Mouse (Mus musculus) T-helper 17 cell (primary cell): ENCODE data around the gene Zfp954.

Experiments
- in situ Hi-C, 2 experiments: fragments of 300-600 bp; cut with MboI, MseI; formaldehyde crosslinking; loops; 1 replicate in 1 of 2; 2 replicates in 1 of 2; pipeline ENCODE4 v1.15.1; 2025; ENCODE audit warnings: high pct_unique_total_duplicates in 2 of 2

The Zfp954 gene

DNA sequence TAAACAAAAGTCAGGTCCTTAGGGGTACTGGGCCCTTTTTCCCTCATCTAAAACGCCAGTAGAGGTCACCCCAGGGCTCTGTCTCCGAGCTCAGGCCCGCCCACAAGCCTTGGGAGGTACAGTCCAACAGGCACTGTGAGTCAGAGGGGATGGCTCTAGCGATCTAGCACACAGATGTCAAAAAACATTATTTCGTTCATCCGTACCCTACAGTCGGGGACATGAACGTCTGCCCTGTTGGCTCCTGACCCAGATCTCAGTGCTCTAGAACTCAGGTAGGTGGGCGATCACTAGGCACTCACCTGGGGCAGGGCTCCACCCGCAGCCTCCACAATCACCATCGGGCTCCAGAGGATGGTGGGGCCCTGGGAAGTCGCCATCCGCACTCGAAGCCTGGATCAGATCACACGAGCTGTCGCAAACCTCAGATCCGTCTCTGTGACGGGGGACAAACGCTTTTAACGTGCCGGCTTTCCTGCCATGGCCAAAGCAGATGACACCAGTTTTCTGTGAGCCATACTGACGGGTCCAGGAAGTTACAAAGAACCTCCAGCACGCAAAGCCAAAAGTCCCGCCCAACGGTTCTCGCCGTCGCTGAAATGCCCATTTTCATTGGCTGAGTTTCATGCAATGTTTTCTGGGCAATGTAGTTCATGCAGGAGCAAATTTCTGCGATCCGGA is at the start of gene Zfp954:
Zfp954 (minus strand) TSS at position 568 of the 681 bp plus-strand sequence.
- in situ Hi-C loops: loop anchor here in 1 of 2 experiments (25.0 kb wide), 1 partner anchor 784 kb away; the partner anchor contains the start of genes Gm3854 and Zfp583

DNA sequence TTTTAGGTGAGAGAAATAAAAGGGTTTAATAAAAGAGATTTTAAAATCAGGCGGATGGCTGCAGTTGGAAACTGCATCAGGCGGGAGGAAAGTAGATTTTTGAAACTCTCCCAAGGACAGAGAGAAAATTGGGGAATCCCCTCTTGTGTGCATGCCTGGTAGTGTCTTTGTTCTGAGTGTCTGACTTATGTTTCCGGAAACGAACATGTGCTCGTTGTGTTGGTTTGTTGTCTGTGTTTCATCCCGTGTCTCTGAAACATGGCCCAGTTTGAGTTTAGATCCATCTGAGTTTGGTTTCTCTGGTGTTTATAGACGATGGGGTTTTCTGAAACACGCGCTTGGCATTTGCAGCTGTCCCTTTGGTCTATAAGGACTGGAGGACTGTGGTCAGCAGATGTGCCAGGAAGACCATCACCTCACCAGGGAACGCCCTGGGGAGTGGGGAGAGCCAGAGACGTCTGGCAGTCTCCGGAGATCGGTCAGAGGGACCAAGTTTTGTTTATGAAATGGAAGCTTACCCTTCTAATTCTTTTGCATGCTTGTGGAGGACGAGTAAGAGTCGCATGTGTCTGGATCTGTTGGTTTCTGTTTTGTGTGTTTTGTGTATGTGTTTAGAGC is 24.8 kb upstream of the Zfp954 start:
- in situ Hi-C loops: loop anchor here in 1 of 2 experiments (25.0 kb wide), 1 partner anchor 1009 kb away; no protein-coding TSS in a partner anchor

DNA sequence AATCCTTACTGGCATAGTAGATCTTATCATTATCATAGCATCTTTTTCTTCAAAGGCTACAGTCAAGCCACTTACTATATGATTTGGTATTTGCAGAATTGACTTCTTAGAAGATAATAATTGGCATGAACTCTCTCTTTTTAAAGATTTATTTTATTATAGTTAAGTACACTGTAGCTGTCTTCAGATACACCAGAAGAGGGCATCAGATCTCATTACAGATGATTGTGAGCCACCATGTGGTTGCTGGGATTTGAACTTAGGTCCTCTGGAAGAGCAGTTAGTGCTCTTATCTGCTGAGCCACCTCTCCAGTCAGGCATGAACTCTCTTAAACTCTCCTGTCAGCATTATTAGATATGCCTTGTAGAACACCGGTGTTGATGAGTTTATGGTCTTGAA is 22.9 kb upstream of the Zfp954 start:
- in situ Hi-C loops: loop anchor here in 1 of 2 experiments (25.0 kb wide), 1 partner anchor 1007 kb away; no protein-coding TSS in a partner anchor

DNA sequence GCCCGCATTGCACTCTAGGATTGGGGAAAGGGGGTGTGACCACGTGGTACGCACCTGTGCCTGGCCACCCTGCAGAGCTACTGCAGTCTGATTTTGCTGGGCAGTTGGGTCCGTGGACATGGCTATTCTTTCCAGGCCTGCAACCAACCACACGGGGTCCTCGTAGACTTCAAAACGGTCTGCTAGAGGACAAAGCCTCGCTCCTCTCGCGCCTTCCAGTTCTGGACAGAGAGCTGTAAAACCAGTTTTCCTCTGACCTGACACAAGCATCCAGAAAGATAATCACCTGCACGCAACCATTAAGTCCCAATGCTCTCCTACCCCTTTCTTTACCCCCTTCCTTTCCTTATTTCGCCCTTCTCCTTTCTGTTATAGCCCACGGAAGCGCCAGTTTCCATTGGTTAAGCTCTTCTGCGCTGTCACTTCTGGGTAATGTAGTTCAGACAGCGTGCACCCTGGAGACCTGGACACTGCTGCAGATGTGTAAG is 15.1 kb upstream of the Zfp954 start, which contains the start of gene Zfp773:
Zfp773 (minus strand) TSS at position 377 of the 488 bp plus-strand sequence.
- in situ Hi-C loops: loop anchor here in 1 of 2 experiments (25.0 kb wide), 1 partner anchor 999 kb away; no protein-coding TSS in a partner anchor

DNA sequence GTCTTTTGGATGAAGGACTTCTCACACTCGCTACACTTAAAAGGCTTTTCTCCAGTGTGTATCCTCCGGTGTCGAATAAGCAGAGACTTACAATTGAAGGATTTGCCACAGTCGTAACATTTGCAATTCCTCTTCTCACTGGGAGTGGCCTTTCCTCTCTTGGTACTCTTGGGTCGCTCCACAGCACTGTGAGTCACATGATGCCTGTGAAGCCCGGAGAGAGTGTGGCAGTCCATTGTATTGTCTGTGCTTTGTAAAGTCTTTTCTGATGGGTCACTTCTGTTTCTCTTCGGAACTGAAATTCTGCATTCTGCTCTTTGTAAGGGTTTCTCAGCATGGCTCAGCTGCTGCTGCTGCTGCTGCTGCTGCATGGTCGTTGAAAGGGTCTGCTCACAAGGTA is 11.5 kb upstream of the Zfp954 start:
- in situ Hi-C loops: loop anchor here in 1 of 2 experiments (25.0 kb wide), 1 partner anchor 995 kb away; no protein-coding TSS in a partner anchor

DNA sequence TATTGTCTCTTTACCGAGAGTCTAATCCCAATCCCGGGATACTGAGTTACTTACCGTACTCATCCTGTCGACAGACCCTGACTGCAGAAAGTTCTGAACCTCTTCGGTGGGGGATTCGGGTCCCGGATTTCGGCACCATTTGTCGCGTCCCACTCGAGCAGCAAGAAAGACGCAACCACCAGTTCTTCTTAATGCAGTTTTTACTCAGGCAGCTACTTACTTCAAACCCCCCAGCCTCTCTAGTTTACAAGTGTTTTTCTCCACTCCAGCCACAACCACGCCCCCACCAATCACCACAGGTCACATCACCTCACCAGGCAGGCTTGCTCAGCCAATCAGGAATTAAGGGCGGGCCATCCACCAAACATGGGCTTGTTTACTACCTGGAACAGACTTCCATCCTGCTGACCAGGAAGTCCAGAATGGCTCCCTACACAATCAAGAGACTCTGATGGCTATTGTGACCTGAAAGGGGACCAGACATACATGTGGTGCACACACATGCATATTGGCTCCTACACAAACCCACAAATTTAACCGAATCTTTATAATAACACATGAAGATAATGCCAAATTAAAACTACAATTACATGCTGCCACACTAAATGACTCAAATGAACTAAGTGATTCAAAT is 9.3 kb upstream of the Zfp954 start:
- in situ Hi-C loops: loop anchor here in 1 of 2 experiments (25.0 kb wide), 1 partner anchor 993 kb away; no protein-coding TSS in a partner anchor

DNA sequence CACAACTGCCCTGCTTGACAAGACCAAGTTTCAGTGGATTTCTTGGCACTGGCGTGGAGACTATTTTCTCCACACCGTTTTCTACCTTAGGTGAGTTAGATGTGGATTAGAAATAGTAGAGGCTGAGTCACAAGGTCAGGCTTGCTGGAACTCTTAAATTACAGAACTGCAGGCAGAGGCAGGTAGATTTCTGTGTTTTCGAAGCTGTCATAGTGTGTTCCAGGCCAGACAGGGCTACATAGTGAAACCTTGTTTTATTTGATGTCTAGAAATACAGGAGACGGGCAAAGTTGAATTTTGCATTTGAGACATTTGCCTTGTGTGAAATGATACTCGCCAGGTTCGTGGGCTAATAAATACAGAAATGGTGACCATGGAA is 303 bp upstream of the Zfp954 start:
- in situ Hi-C loops: loop anchor here in 1 of 2 experiments (25.0 kb wide), 1 partner anchor 784 kb away; the partner anchor contains the start of genes Gm3854 and Zfp583

DNA sequence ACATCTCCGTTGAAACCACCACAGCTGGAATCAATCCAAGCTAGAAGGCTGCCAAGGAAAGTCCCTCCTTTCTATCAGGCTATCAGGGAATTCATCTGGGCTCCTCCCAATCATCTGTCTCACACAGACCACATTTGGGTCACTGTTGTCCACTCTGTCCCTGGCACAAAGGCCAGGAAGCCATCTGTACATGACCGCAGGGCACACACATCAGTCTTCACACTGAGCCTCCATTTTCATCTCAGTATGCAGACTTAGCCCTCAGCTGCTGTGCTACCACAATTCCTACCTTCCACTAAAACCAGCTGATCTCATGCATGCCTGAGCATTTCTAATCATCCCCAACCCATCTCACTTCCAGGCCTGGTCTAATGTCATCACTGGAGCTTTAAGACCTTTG is 2.8 kb downstream of the Zfp954 start:
- in situ Hi-C loops: loop anchor here (5.0 to 25.0 kb wide), 4 partner anchors 74 to 781 kb away; partner anchors contain the start of genes Gm3854 (in 1 of the 2) and Zfp583 (in 1 of the 2)

DNA sequence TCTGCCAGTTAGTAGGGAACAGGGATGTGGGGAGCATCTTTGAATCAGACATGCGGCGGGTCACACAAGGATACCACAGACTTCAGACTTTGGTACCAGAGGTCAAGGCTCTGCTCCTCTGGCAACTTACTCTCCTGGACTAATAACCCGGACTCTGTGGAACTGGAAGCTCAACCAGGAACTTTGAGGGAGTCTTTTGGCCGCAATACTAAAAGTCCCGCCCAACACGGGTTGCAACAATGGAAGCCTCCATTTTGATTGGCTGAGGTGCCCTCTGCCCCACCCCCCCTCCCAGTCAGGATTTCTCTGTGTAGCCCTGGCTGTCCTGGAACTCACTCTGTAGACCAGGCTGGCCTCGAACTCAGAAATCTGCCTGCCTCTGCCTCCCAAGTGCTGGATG is 12.8 kb downstream of the Zfp954 start:
- in situ Hi-C loops: loop anchor here in 1 of 2 experiments (25.0 kb wide), 1 partner anchor 771 kb away; the partner anchor contains the start of genes Gm3854 and Zfp583
